Mouse (Mus musculus) stomach, postnatal 0 days (tissue): ENCODE results near the gene St3gal3. TPM values are rescaled to one million over a fixed set of nuclear protein-coding genes. Genes with fewer than 3 reads are reported as not detected.

Experiments used
- ATAC-seq: fragments of 200-750 bp; cut with Nextera tagmentation; 2 replicates; pipeline ENCODE4 v1.8.0; 2017; ENCODE audit not compliant: low FRiP score, low TSS enrichment
- DNase-seq: peaks from one replicate; pipeline ENCODE4 v3.0.0-alpha.2; 2016; ENCODE audit warnings: low spot score
- H3K27ac ChIP-seq: fragments of 300-500 bp; sonication (generic); replicated peaks from 2 replicates; pipeline ENCODE4 v1.5.1; 2014; ENCODE audit warnings: mild to moderate bottlenecking, control low read depth
- H3K27me3 ChIP-seq: fragments of 300-500 bp; sonication (generic); 2 replicates; pipeline ENCODE4 v1.6.1; 2014; ENCODE audit warnings: low read length; ENCODE audit not compliant: control insufficient read depth, insufficient read depth
- H3K36me3 ChIP-seq: fragments of 300-500 bp; sonication (generic); 2 replicates; pipeline ENCODE4 v1.6.1; 2014; ENCODE audit warnings: low read length, mixed read lengths; ENCODE audit not compliant: control insufficient read depth, insufficient read depth
- H3K4me1 ChIP-seq: fragments of 300-500 bp; sonication (generic); replicated peaks from 2 replicates; pipeline ENCODE4 v1.6.1; 2014; ENCODE audit warnings: antibody characterized with exemption; ENCODE audit not compliant: control insufficient read depth, insufficient read depth
- H3K4me2 ChIP-seq: fragments of 300-500 bp; sonication (generic); replicated peaks from 2 replicates; pipeline ENCODE4 v1.6.1; 2014; ENCODE audit warnings: low read depth, mild to moderate bottlenecking, control low read depth, moderate library complexity
- H3K4me3 ChIP-seq: fragments of 300-500 bp; sonication (generic); 2 replicates; pipeline ENCODE4 v1.5.1; 2014; ENCODE audit warnings: low read depth, low read length, control low read depth
- H3K9ac ChIP-seq: fragments of 300-500 bp; sonication (generic); 2 replicates; pipeline ENCODE4 v1.6.1; 2014; ENCODE audit warnings: mild to moderate bottlenecking, low read length, control low read depth, mixed read lengths
- H3K9me3 ChIP-seq: fragments of 300-500 bp; sonication (generic); 2 replicates; pipeline ENCODE4 v1.6.1; 2016; ENCODE audit warnings: low read length; ENCODE audit not compliant: control insufficient read depth
- CTCF ChIP-seq: IDR thresholded peaks from 2 replicates; pipeline ENCODE4 v1.5.1; 2016; ENCODE audit warnings: antibody characterized with exemption, low read depth, mild to moderate bottlenecking, moderate library complexity
- EP300 ChIP-seq: optimal IDR thresholded peaks from 2 replicates; pipeline ENCODE3; 2016; ENCODE audit warnings: antibody characterized with exemption
- WGBS: fragments of 180-500 bp; shearing (Covaris S2); extraction: QIAGEN DNeasy Blood & Tissue Kit; methylation state at CpG from one replicate; pipeline ENCODE4 v1.1.7; 2014; 5-methylcytosine and 5-hydroxymethylcytosine counted together
- polyA plus RNA-seq: library from polyadenylated mRNA; unstranded; fragments of >200 nt; fragmentation: Nextera tagmentation; extraction: Ambion mirVana; gene quantifications from 2 replicates; pipeline ENCODE4 v1.2.1, GENCODE M21; 2015

St3gal3 gene
- polyA plus RNA-seq, 1 experiment from 2014 or later: 3.2 TPM

DNA sequence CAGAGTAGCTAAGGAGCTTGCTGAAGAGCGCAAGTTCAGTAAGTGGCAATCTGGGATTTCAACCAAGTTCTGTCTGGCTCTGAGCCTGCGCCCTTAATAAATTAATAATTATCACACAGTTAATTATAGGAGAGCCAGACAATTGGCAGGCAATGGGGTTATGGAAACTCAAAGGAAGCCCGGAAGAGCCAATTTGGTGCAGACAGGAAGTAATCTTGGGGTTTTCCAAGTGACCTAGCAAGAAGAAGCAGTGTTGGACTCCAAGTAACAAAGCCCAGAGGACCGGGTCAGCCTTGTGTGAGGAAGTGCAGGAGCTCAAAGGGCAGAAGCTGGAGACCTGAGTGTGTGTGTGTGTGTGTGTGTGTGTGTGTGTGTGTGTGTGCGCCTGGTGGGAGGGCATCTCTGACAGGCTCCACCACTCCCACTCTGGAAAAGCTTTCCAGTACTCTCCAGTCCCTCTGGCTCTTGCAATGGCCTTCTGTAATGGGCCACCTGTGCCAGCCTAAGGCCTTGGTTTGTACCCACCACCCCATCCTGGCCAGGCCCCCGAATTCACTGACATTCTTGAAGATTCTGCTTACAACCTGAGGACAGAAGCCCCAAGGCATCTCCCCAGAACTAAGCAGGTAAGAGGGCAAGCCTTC lies 103.5 kb downstream of the St3gal3 start:
- Histone ChIP-seq H3K4me3 (no peak overlapping the region), H3K36me3 (no peaks in the 10 kb centered on the region), H3K4me2 (no peak overlapping the region), H3K27ac (no peak overlapping the region), H3K4me1 (no peaks in the 10 kb centered on the region), H3K9me3 (no peaks in the 10 kb centered on the region), H3K27me3 (no peaks in the 10 kb centered on the region), H3K9ac (no peak overlapping the region)
- DNase-seq (no peak), ATAC-seq (peak; percentile 45; the same call in 1 of the 2 replicates)
- TF ChIP-seq CTCF: no peak
- no peak for TF ChIP-seq EP300
- whole genome bisulfite sequencing: 61% methylated on average over 6 of the region's 6 CpGs

DNA sequence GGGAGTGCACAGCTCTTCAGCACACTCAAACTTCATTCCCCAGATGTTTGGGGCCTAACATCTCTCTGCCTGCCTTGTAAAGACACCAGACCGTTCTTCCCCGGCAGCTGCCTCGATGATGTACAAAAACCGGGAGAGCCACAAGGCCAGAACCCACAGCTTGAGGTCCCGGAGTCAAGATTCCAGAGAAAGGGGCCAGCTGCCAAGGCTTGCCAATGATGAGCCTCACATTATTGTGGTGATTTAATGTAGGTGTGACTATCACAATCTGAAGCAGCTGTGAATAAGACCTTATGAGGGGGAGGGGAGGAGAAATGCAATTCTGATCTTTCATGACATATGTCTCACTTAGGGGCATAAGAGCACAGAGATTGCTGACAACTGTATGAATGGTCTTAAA lies 104.4 kb downstream of the St3gal3 start:
- DNase-seq: no peak
- no peak for ATAC-seq
- Histone ChIP-seq H3K4me3 (no peak overlapping the region), H3K27ac (0 out of 2 replicates have a peak overlapping the region, but pooled peaks have one; percentile 18), H3K9ac (no peak overlapping the region), H3K4me2 (no peak overlapping the region), H3K27me3 (no peaks in the 10 kb centered on the region), H3K9me3 (no peaks in the 10 kb centered on the region), H3K36me3 (no peaks in the 10 kb centered on the region), H3K4me1 (no peaks in the 10 kb centered on the region)
- TF ChIP-seq CTCF (no peak), EP300 (no peak)
- WGBS: 55% methylated on average over 5 of the region's 5 CpGs

DNA sequence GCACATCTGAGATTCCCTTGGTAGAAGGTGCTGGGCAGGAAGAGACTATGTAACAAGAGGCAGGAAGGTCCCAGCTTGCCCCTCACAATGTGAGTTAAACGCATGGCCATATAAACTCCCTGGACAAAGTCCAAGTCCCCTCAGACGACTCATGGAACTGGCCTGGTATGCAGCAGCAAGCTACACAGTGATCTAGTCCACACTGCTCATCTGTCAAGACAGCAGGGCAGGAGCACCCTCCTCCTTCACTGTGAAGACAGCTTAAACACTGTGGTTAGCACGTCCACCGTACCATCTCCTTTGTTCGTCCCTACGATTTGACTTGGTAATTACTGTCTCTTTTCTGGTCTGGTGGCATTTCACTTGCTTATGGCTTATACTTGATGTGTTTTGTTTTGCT lies 104.8 kb downstream of the St3gal3 start:
- ATAC-seq (no peak), DNase-seq (no peak)
- H3K9ac ChIP-seq: no peak overlapping the region
- 54% methylated on average over 6 of the region's 6 CpGs for whole genome bisulfite sequencing
- H3K36me3 ChIP-seq: no peaks in the 10 kb centered on the region
- H3K4me1 ChIP-seq: no peaks in the 10 kb centered on the region
- no peak overlapping the region for H3K4me2 ChIP-seq
- no peak overlapping the region for H3K27ac ChIP-seq
- H3K4me3 ChIP-seq: no peak overlapping the region
- TF ChIP-seq EP300 (no peak), CTCF (no peak)
- H3K9me3 ChIP-seq: no peaks in the 10 kb centered on the region
- H3K27me3 ChIP-seq: no peaks in the 10 kb centered on the region

DNA sequence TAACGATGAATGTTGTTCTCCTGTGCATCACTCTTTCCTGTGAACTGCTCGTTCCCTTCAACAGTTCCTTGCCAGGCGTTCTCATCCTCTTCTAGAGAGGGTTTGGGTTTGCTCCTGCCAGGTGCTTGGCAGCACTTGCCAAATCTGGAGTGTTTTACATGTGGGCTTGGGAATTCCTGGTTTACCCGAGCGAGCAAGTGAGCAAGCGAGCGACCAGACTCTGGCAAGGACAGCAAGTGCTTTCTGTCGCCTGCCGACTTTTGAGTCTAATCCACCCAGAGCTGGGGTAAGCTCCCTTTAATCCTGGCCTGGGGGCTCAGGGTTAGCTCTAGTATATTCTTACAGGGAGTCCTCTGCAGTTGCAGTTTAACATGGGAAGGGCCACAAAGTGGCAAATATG lies 105.7 kb downstream of the St3gal3 start:
- H3K4me3 ChIP-seq: no peak overlapping the region
- H3K9me3 ChIP-seq: no peaks in the 10 kb centered on the region
- TF ChIP-seq EP300 (no peak), CTCF (no peak)
- H3K27ac ChIP-seq: no peak overlapping the region
- no peak overlapping the region for H3K4me2 ChIP-seq
- H3K27me3 ChIP-seq: no peaks in the 10 kb centered on the region
- DNase-seq (no peak), ATAC-seq (no peak)
- 68% methylated on average over 9 of the region's 9 CpGs for WGBS
- H3K36me3 ChIP-seq: no peaks in the 10 kb centered on the region
- no peaks in the 10 kb centered on the region for H3K4me1 ChIP-seq
- H3K9ac ChIP-seq: no peak overlapping the region

DNA sequence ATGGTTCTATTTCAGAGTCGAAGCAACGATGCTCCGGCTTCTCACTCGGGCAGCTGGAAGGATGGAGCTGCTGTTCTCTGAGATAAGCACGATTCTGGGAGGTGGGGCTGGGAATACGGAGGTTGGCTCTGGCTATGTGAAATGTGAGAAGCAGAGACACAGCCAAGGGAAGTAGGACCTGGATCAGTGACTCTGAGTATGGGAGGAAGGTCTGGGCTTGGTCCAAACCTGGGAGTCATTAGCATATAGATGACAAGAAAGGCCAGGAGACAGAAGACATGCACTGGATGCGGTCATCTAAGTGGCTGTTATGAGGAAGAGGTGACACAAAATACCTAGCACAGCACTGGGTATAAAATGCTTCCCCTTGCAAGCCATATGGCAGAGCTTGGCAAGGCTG lies 108.8 kb downstream of the St3gal3 start:
- no peaks in the 10 kb centered on the region for H3K9me3 ChIP-seq
- H3K4me3 ChIP-seq: no peak overlapping the region
- no peaks in the 10 kb centered on the region for H3K27me3 ChIP-seq
- ATAC-seq: no peak
- H3K4me1 ChIP-seq: no peaks in the 10 kb centered on the region
- 66% methylated on average over 7 of the region's 7 CpGs for WGBS
- H3K27ac ChIP-seq: no peak overlapping the region
- H3K9ac ChIP-seq: no peak overlapping the region
- no peaks in the 10 kb centered on the region for H3K36me3 ChIP-seq
- DNase-seq: no peak
- no peak overlapping the region for H3K4me2 ChIP-seq
- TF ChIP-seq EP300 (no peak), CTCF (no peak)

DNA sequence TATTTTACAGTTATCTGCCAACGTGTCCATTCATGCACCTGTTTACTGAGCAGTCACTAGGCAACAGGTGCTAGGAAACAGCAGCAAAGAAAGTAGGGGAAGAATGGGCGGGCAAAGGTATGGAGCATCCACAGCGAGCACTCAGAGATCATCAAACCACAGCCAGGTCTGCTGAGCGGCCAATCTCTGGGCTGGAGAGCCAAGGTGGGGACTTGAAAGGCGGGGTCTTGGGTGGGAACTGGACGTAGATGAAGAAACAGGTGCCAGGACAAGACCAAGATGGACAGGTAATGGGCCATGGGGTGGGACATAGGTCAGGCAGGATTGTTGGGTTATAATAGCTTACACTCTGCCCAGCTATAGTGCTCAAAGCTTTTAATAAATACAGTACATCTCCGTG lies 109.3 kb downstream of the St3gal3 start:
- no peaks in the 10 kb centered on the region for H3K27me3 ChIP-seq
- H3K4me3 ChIP-seq: no peak overlapping the region
- TF ChIP-seq EP300 (no peak), CTCF (no peak)
- 81% methylated on average over 7 of the region's 7 CpGs for WGBS
- ATAC-seq (no peak), DNase-seq (no peak)
- no peak overlapping the region for H3K9ac ChIP-seq
- H3K9me3 ChIP-seq: no peaks in the 10 kb centered on the region
- H3K36me3 ChIP-seq: no peaks in the 10 kb centered on the region
- H3K4me2 ChIP-seq: no peak overlapping the region
- no peak overlapping the region for H3K27ac ChIP-seq
- H3K4me1 ChIP-seq: no peaks in the 10 kb centered on the region
